Mouse (Mus musculus) midbrain, embryonic 13.5 days (tissue): ENCODE measurements at regions not wholly inside any gene's neighbourhood (a gene's known extent, or its start where the extent isn't known, plus 50 kb on each side); places are given as distances from the start of the nearest gene placed in this dataset.
A peak's percentile ranks its signal among the peaks of the same experiment; 100 is the strongest.

Experiments used
- ATAC-seq: fragments of 200-750 bp; cut with Nextera tagmentation; 2 replicates; pipeline ENCODE4 v1.8.0; 2017; ENCODE audit warnings: mild to moderate bottlenecking, moderate TSS enrichment, moderate library complexity
- H3K27ac ChIP-seq: fragments of 300-500 bp; sonication (generic); 2 replicates; pipeline ENCODE4 v1.5.1; 2015; ENCODE audit warnings: inconsistent platforms, mild to moderate bottlenecking, moderate library complexity
- H3K27me3 ChIP-seq: fragments of 300-500 bp; sonication (generic); 2 replicates; pipeline ENCODE4 v1.6.1; 2015; ENCODE audit warnings: mild to moderate bottlenecking, inconsistent platforms
- H3K36me3 ChIP-seq: fragments of 300-500 bp; sonication (generic); 2 replicates; pipeline ENCODE4 v1.6.1; 2015; ENCODE audit warnings: mild to moderate bottlenecking, inconsistent platforms
- H3K4me1 ChIP-seq: fragments of 300-500 bp; sonication (generic); replicated peaks from 2 replicates; pipeline ENCODE4 v1.6.1; 2015; ENCODE audit warnings: inconsistent platforms
- H3K4me2 ChIP-seq: fragments of 300-500 bp; sonication (generic); replicated peaks from 2 replicates; pipeline ENCODE4 v1.6.1; 2015; ENCODE audit warnings: moderate library complexity, mild to moderate bottlenecking, inconsistent platforms
- H3K4me3 ChIP-seq: fragments of 300-500 bp; sonication (generic); replicated peaks from 2 replicates; pipeline ENCODE4 v1.5.1; 2015; ENCODE audit warnings: mild to moderate bottlenecking, inconsistent platforms
- H3K9ac ChIP-seq: fragments of 300-500 bp; sonication (generic); replicated peaks from 2 replicates; pipeline ENCODE4 v1.6.1; 2015; ENCODE audit warnings: mild to moderate bottlenecking, inconsistent platforms
- H3K9me3 ChIP-seq: fragments of 300-500 bp; sonication (generic); 2 replicates; pipeline ENCODE4 v1.6.1; 2016; ENCODE audit warnings: mild to moderate bottlenecking, inconsistent platforms
- WGBS: fragments of 180-500 bp; shearing (Covaris S2); methylation state at CpG from one replicate; pipeline ENCODE4 v1.1.7; 2015; 5-methylcytosine and 5-hydroxymethylcytosine counted together

DNA sequence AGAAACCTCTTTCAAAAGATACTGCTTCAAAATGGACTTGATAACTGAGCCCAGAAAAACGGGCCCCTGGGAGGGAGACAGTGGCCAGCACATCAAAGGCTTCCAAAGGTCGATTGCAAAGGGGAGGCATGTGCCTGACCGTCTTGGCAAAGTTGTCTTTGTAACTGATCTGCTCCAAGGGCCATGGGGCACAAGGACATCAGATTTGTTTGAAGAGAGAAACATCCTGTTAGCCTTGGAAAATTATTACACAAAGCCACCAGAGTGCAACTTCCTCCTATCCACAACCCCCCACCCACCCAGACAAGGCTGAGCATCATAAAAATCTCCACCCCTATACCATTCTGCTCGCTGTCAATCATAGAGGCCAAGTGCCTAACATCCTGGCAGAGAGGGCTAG, 284.7 kb upstream of the Id2 start:
- H3K9ac ChIP-seq, result no peak overlapping the region
- H3K4me2 ChIP-seq, result no peak overlapping the region
- H3K4me1 ChIP-seq, result peaks cover 16% of the 10 kb centered on the region
- no peak overlapping the region for H3K4me3 ChIP-seq
- H3K9me3 ChIP-seq, result no peaks in the 10 kb centered on the region
- 63% methylated on average over 4 of the region's 4 CpGs for whole genome bisulfite sequencing
- no peak for ATAC-seq
- H3K27me3 ChIP-seq, result no peaks in the 10 kb centered on the region
- H3K27ac ChIP-seq, result no peak overlapping the region
- no peaks in the 10 kb centered on the region for H3K36me3 ChIP-seq

DNA sequence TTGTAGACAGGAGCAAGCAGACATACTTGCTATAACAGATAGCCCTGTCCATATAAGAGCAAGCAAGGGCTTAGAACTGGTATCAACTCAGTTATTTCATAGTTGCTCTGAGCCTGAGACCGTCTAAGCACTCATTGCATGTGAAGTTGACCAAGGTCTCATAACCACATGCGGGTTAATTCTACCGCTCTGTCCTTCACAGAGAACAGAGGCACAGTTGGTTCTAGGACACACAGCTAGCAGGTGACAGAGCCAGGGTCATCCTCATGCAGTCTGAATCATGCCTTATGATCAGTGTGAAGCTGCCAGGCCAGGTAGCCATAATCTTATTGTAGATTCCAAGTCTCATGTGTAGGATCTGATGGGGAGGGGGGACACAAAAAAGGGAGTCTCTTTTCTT, 283.1 kb upstream of the Id2 start:
- Histone ChIP-seq H3K9me3 (no peaks in the 10 kb centered on the region), H3K4me1 (peaks cover 23% of the 10 kb centered on the region), H3K27ac (no peak overlapping the region), H3K27me3 (no peaks in the 10 kb centered on the region), H3K4me2 (no peak overlapping the region), H3K36me3 (no peaks in the 10 kb centered on the region), H3K9ac (no peak overlapping the region), H3K4me3 (no peak overlapping the region)
- ATAC-seq, result no peak
- WGBS, result 96% methylated on average over 3 of the region's 3 CpGs

DNA sequence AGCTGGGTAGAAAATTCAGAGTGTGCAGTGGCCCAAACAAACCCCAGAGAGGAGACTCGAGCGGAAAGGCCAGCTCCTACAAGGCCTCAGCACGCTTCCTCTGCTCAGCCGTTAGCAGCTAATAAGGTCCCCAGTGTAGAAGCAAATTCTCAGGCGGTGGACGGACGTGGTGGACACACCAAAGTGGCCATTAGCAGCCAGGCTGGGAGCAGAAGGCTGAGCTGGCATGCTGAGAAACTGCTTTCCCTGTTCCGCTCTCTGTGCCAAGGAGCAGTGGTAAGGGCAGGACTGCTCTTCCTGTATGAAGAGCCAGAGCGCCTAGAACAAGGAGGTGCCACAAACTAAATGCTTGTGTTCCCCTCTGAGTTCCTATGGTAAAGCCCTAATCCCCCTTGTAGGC, 282.1 kb upstream of the Id2 start:
- no peak for ATAC-seq
- no peak overlapping the region for H3K4me2 ChIP-seq
- no peaks in the 10 kb centered on the region for H3K27me3 ChIP-seq
- no peaks in the 10 kb centered on the region for H3K9me3 ChIP-seq
- 0 out of 2 replicates have a peak overlapping the region, but pooled peaks have one; percentile 22 for H3K27ac ChIP-seq
- 65% methylated on average over 9 of the region's 9 CpGs for WGBS
- H3K36me3 ChIP-seq, result no peaks in the 10 kb centered on the region
- H3K9ac ChIP-seq, result no peak overlapping the region
- peaks cover 23% of the 10 kb centered on the region for H3K4me1 ChIP-seq
- H3K4me3 ChIP-seq, result no peak overlapping the region

DNA sequence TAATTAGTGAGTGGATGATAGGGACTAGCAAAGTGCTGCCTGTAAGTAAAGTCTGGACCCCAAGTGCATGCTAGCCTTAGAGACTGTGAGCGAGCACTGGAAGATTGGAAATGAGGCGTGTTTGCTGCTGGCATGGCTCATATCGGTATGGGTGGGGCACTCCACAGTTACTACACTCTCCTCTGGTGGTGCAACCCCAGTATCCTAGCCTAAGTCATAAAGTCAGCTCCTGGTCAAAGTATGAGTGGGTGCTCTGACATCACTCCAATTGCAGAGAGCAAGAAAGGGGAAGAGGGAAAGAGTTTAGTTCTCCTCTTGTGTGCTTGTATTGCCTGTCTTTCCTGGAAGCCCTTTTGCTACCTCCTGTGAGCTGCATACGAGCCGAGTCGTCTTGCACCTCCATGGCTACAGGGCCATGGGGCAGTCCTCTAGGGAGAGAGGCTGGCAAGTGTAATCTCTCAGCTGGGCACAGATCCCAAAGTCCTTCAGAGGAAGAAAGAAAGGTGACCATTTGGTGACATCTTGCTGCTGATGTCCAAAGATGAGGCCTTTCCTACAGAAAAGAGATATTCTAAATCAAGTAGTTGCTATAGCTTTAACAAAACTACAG, 281.2 kb upstream of the Id2 start:
- Histone ChIP-seq H3K4me3 (no peak overlapping the region), H3K4me1 (peaks cover 23% of the 10 kb centered on the region), H3K9me3 (no peaks in the 10 kb centered on the region), H3K4me2 (no peak overlapping the region), H3K36me3 (no peaks in the 10 kb centered on the region), H3K9ac (no peak overlapping the region), H3K27ac (no peak overlapping the region), H3K27me3 (no peaks in the 10 kb centered on the region)
- WGBS, result 82% methylated on average over 6 of the region's 6 CpGs
- no peak for ATAC-seq

DNA sequence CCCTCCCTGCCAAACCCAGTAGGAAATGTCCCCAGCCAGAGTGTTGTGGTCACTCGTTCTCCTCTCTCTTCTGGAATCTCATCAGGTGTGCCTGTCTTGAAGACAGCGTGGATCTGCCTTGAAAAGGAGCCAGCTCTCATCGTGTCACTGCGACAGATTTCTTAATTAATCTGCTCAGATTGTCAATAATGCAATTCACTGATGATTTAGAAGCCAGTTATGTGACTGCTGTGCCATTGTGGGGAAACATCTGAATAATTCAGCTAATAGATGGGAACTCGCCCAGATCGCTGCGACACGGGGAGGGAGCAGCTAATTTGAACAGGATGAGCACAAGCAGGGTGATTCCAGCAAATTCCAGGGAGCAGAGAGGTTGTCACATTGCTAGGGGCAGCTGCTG, 279.5 kb upstream of the Id2 start:
- Histone ChIP-seq H3K36me3 (no peaks in the 10 kb centered on the region), H3K4me1 (peaks cover 23% of the 10 kb centered on the region), H3K27ac (no peak overlapping the region), H3K9ac (no peak overlapping the region), H3K27me3 (no peaks in the 10 kb centered on the region), H3K9me3 (no peaks in the 10 kb centered on the region), H3K4me2 (no peak overlapping the region), H3K4me3 (no peak overlapping the region)
- 31% methylated on average over 8 of the region's 8 CpGs for WGBS
- no peak for ATAC-seq

DNA sequence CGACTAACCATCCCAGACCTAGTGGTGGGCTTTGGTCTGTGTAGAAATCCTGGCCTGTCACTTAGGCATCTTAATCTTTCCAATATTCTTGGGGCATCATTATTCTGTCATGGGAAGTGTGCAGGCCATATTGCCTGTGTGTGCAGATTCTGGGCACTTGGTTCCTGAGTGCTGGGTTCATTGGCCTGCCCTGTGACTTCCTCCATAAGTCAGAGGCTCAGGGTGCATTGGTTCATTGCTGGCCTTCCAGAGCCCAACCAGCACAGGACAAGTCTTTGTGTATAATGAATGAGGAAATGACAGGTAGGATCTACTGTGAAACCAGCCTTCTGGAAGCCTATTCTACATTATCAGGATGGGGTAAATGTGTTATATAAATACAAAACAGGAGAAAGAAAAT, 270.6 kb upstream of the Id2 start:
- WGBS, result 91% methylated on average over 1 of the region's 1 CpGs

DNA sequence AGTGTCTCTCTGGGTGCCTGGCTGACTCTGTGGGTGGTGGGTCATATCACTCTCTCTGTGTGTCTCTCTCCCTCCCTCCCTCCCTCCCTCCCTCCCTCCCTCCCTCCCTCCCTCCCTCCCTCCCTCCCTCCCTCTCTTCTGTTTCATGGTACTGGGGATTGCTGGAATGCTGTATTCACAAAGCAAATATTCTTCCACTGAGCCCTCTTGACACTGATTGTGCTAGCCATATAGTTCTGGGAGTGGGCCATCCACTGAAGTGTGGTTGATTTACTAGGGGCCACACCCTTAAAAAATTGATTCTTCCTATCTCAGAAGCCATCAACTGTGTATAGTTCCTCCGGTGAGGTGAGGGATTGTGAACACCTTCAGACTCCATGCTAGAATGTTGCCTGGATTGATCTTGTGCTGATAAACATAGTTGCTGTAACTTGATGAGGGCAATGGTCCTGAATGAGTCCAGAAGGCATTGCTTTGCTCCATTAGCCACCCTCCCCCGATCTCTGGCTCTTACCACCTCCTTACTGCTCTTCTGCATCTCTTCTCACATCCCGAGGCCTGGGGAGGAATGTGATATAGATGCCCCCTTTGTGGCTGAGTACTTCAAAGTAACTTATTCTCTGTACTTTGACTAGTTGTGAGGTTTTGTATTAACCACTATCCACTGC, 268.8 kb upstream of the Id2 start:
- Histone ChIP-seq H3K4me2 (no peak overlapping the region), H3K4me3 (no peak overlapping the region), H3K27me3 (no peaks in the 10 kb centered on the region), H3K4me1 (no peaks in the 10 kb centered on the region), H3K9ac (no peak overlapping the region), H3K36me3 (no peaks in the 10 kb centered on the region), H3K9me3 (no peaks in the 10 kb centered on the region), H3K27ac (no peak overlapping the region)
- WGBS, result 83% methylated on average over 3 of the region's 3 CpGs
- ATAC-seq, result no peak

More for the DNA sequence above, 270.6 kb upstream of the Id2 start:
- no peaks in the 10 kb centered on the region for H3K27me3 ChIP-seq
- no peak overlapping the region for H3K4me3 ChIP-seq
- no peak overlapping the region for H3K9ac ChIP-seq
- H3K4me1 ChIP-seq, result no peaks in the 10 kb centered on the region
- no peak overlapping the region for H3K27ac ChIP-seq
- no peaks in the 10 kb centered on the region for H3K9me3 ChIP-seq
- ATAC-seq, result no peak
- no peak overlapping the region for H3K4me2 ChIP-seq
- no peaks in the 10 kb centered on the region for H3K36me3 ChIP-seq

DNA sequence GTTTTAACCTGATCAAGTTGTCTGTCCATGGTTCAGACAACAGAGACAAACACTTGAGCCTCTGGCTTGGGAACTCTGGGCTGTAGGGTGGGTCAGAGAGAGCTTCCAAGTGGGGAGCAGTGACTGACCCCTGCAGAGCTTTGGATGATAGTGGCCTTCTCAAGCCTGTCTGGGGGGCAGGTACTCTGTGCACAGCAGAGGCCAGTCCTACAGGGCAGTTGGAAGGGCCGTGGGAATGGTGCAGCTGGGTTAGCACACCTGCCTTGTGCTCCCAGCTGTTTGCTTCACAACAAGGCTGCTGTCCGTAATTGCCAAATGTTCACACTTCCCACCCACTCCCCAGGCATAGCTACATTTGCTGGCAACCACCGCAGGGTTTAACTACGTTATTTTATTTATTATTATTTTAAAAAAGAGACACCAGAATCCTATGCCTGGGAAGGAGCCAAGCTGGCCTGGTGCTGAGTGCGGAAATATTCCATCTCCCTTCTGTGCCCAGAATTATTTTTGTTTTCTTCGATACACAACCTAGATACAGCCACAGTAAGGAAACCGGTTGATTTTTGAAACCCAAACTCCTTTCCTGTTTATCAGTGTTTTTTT, 268.1 kb upstream of the Id2 start:
- Histone ChIP-seq H3K4me1 (no peaks in the 10 kb centered on the region), H3K9me3 (no peaks in the 10 kb centered on the region), H3K27me3 (no peaks in the 10 kb centered on the region), H3K36me3 (no peaks in the 10 kb centered on the region), H3K9ac (no peak overlapping the region), H3K4me2 (no peak overlapping the region), H3K4me3 (no peak overlapping the region), H3K27ac (no peak overlapping the region)
- no peak for ATAC-seq
- WGBS, result 84% methylated on average over 7 of the region's 7 CpGs

DNA sequence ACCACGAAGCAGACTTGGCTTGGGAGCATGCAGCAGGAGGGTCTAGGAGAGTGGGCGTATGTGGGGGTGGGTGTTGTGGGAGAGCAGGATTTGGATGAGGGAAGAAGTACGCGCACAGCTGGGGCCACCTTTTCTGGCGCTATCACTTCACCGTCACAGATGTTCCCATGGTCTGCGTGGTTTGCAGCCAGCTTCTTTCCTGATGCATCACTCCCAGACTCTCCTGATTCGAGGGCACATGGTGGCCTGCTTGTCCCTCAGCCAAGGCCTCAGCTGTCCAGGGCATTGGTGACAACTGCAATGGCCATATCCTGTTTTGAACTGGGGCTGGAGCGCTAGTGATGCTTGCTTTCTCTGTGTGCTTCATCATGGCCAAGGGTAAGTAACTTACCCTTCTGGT, 266.9 kb upstream of the Id2 start:
- Histone ChIP-seq H3K4me2 (no peak overlapping the region), H3K36me3 (no peaks in the 10 kb centered on the region), H3K4me3 (no peak overlapping the region), H3K4me1 (no peaks in the 10 kb centered on the region), H3K9me3 (no peaks in the 10 kb centered on the region), H3K27ac (no peak overlapping the region), H3K9ac (no peak overlapping the region), H3K27me3 (no peaks in the 10 kb centered on the region)
- ATAC-seq, result no peak
- 92% methylated on average over 9 of the region's 9 CpGs for WGBS

DNA sequence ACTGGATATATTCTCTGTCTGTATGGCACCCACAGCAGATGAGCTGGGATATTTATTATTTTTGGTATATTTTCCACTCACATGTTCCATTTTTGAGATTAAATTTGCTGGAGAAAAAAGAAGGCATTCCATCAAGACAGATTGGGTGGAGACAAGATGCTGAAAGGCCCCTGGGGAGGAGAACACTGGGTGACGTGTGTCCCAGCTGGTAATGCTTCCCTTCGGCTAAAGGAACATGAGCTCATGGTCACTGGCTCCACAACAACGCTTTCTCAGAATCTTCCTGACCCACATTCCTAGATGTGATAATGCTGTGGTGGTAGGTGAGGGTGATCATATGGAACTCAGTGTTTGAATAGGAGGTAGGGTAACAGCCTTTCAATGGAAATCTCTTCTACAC, 266.4 kb upstream of the Id2 start:
- Histone ChIP-seq H3K27me3 (no peaks in the 10 kb centered on the region), H3K4me2 (no peak overlapping the region), H3K36me3 (no peaks in the 10 kb centered on the region), H3K9ac (no peak overlapping the region), H3K4me1 (no peaks in the 10 kb centered on the region), H3K4me3 (no peak overlapping the region), H3K9me3 (no peaks in the 10 kb centered on the region), H3K27ac (no peak overlapping the region)
- ATAC-seq, result no peak
- WGBS, result 95% methylated on average over 3 of the region's 3 CpGs

DNA sequence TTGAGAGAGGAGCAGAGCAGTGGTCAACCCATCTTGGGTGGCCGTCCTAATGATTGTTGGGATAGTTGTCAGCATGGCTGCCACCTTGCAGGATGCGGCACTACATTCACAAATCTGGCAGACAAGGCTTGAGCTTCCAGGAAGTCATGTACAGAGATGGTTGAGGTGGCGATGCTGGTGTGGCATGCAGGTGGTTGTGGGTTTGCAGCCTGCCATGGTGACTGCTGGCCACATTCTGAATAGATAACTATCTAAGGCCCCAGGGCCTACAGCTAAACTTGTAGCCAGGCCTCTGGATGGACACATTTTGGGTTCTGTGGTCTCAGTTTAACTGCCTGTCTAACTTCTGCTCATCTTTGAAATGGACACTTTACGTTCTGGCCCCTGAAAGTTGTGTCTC, 265.8 kb upstream of the Id2 start:
- no peak overlapping the region for H3K9ac ChIP-seq
- no peak overlapping the region for H3K4me2 ChIP-seq
- H3K4me1 ChIP-seq, result no peaks in the 10 kb centered on the region
- ATAC-seq, result no peak
- H3K36me3 ChIP-seq, result no peaks in the 10 kb centered on the region
- no peak overlapping the region for H3K4me3 ChIP-seq
- WGBS, result 93% methylated on average over 4 of the region's 4 CpGs
- no peaks in the 10 kb centered on the region for H3K9me3 ChIP-seq
- no peak overlapping the region for H3K27ac ChIP-seq
- no peaks in the 10 kb centered on the region for H3K27me3 ChIP-seq

DNA sequence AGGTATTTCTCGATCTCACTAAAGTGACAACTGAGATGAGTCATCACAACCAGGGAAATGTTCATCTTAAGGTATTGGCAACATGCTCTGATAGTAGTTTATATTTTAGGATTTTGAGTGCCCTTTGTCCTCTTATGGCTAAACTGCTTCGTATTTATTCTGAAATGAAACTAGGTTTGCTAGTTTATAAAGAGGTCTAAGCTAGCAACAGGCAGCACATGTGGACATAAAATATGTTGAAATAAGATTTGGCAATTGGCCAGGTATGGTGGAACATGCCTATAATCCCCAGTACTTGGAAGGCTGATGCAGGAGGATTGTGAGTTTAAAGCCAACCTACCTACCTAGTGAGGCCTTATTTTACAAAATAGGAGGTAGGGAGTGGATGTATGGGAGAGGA, 263.8 kb upstream of the Id2 start:
- 91% methylated on average over 2 of the region's 2 CpGs for WGBS
- no peak for ATAC-seq
- Histone ChIP-seq H3K4me3 (no peak overlapping the region), H3K27ac (no peak overlapping the region), H3K4me1 (no peaks in the 10 kb centered on the region), H3K4me2 (no peak overlapping the region), H3K9me3 (no peaks in the 10 kb centered on the region), H3K36me3 (no peaks in the 10 kb centered on the region), H3K9ac (no peak overlapping the region), H3K27me3 (no peaks in the 10 kb centered on the region)

DNA sequence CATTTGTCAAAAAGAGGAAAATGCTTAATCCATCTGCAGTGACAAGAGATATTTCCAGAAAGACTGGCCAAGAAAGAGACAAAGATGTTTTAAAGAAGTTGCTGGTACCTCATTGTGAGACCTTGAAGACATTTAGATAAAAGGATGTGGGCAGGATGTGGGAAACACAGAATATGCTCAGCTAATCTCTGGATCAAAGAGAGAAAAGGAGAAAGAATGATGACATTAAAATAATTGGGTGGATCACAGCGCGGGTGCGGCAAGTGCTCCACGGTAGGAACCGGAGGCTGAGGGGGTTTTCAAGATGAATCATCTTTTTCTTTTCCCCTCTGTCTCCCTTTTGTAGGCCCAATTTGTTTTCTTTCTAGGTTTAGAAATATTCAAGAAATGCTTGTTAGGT, 263.0 kb upstream of the Id2 start:
- no peak for ATAC-seq
- no peaks in the 10 kb centered on the region for H3K27me3 ChIP-seq
- WGBS, result 92% methylated on average over 5 of the region's 5 CpGs

More for the DNA sequence above, 263.0 kb upstream of the Id2 start:
- no peak overlapping the region for H3K27ac ChIP-seq
- H3K36me3 ChIP-seq, result no peaks in the 10 kb centered on the region
- H3K4me3 ChIP-seq, result no peak overlapping the region
- no peak overlapping the region for H3K4me2 ChIP-seq
- H3K9me3 ChIP-seq, result no peaks in the 10 kb centered on the region
- H3K9ac ChIP-seq, result no peak overlapping the region
- H3K4me1 ChIP-seq, result no peaks in the 10 kb centered on the region
